Mouse (Mus musculus) ES-E14 (cell line): ENCODE data around the gene Galr3. TPM values are rescaled to one million over a fixed set of nuclear protein-coding genes. Genes with fewer than 3 reads are reported as not detected.

Experiments used
- DNase-seq: peaks from one replicate; pipeline ENCODE4 v3.0.0-alpha.2; 2013; ENCODE audit warnings: low read depth, low spot score
- H3K27ac ChIP-seq: 2 replicates; pipeline ENCODE4 v1.5.1; 2012; ENCODE audit warnings: low read depth, mild to moderate bottlenecking, low read length, moderate library complexity, mixed read lengths; ENCODE audit not compliant: poor library complexity, insufficient read depth, severe bottlenecking
- H3K36me3 ChIP-seq: 2 replicates; pipeline ENCODE4 v1.6.1; 2012; ENCODE audit warnings: mild to moderate bottlenecking, low read length, moderate library complexity, mixed read lengths; ENCODE audit not compliant: control insufficient read depth, poor library complexity, insufficient read depth, severe bottlenecking
- H3K4me1 ChIP-seq, 2 experiments: fragments of 150-350 bp in 1 of 2; sonication (generic) in 1 of 2; 2 replicates each; pipeline ENCODE4 v1.6.1; 2012; ENCODE audit warnings: low read length in 2 of 2, mild to moderate bottlenecking in 1 of 2, mixed read lengths in 1 of 2; ENCODE audit not compliant: control insufficient read depth in 2 of 2, insufficient read depth in 2 of 2, poor library complexity in 1 of 2
- H3K4me3 ChIP-seq, 2 experiments: fragments of 150-350 bp in 1 of 2; sonication (generic) in 1 of 2; 2 replicates each; pipeline ENCODE4 v1.5.1; 2012; ENCODE audit warnings: low read length in 2 of 2, low read depth in 1 of 2, mild to moderate bottlenecking in 1 of 2, mixed read lengths in 1 of 2; ENCODE audit not compliant: insufficient read depth in 1 of 2, poor library complexity in 1 of 2, severe bottlenecking in 1 of 2
- H3K9ac ChIP-seq: 2 replicates; pipeline ENCODE4 v1.6.1; 2012; ENCODE audit warnings: low read depth, mild to moderate bottlenecking, low read length, mixed read lengths; ENCODE audit not compliant: poor library complexity, insufficient read depth, severe bottlenecking
- H3K9me3 ChIP-seq: fragments of 150-350 bp; sonication (generic); 2 replicates; pipeline ENCODE4 v1.6.1; 2012; ENCODE audit warnings: low read depth, mild to moderate bottlenecking, low read length; ENCODE audit not compliant: control insufficient read depth, insufficient read depth
- CHD2 ChIP-seq: IDR thresholded peaks from 2 replicates; pipeline ENCODE4 v1.6.1; 2014; ENCODE audit warnings: mild to moderate bottlenecking, low read depth, low read length, inconsistent platforms
- HCFC1 ChIP-seq: IDR thresholded peaks from 2 replicates; pipeline ENCODE4 v1.6.1; 2012; ENCODE audit warnings: low read length, inconsistent platforms, borderline replicate concordance; ENCODE audit not compliant: insufficient read depth
- MAFK ChIP-seq: IDR thresholded peaks from 2 replicates; pipeline ENCODE4 v1.6.1; 2014; ENCODE audit warnings: mild to moderate bottlenecking, low read depth, low read length, inconsistent platforms; ENCODE audit not compliant: insufficient read depth
- ZC3H11A ChIP-seq: IDR thresholded peaks from 2 replicates; pipeline ENCODE4 v1.6.1; 2012; ENCODE audit warnings: low read depth, mild to moderate bottlenecking, inconsistent platforms, low read length, borderline replicate concordance
- ZNF384 ChIP-seq: IDR thresholded peaks from 2 replicates; pipeline ENCODE4 v1.6.1; 2012; ENCODE audit warnings: low read depth, low read length, inconsistent platforms
- in situ Hi-C, 2 experiments: fragments of 600-800 bp; cut with MboI; formaldehyde crosslinking; loops; one replicate each; pipeline ENCODE4 v1.15.1; 2025; ENCODE audit warnings: low sequenced_read_pairs in 2 of 2, inconsistent platforms in 1 of 2; ENCODE audit not compliant: unreplicated experiment in 2 of 2
- total RNA-seq: library from RNA; depleted of rRNA; stranded (reverse); fragments of 300-350 nt; gene quantifications from 2 replicates; pipeline ENCODE4 v1.2.3, GENCODE M21; 2012

Galr3 gene
- total RNA-seq, 1 experiment, result not detected

DNA sequence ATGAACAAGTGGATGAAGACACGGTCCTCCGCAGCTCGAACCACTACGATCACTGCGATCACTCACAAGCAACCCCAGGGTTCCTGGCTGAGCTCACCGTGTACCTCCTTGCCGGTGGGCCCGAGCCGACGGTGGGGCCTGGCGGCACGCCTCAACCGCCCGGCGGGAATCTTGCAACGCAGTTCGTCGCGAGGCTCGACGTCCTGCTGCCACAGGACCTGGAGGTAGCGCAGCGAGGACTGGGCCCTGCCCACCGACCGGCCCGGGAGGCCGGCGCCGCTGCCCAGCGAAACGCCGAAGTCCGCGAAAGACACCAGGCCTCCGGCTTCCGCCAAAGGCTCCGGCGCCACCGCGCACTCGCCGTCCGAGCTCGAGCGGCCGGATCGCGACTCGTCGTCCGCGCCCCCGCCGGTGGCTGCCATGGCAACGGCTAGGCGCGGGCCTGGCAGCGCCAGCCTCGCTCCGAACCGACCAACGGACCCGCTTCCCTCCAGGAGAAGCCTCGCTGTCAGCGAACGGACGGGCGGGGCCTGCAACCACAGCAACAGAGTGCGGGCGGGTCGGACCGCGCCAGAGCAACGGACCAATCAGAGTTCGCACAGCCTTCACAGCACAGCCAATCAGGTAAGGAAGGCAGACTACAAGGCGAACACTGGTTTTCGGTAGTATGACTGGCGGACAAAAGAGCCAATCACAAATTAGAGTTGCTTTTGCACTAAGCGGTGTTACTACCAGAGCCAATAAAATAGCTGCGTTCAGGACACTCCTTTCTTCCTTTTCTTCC lies 20.9 kb downstream of the Galr3 start, which contains the start of gene Ankrd54:
Gene Ankrd54 (minus strand): TSS at position 518 of the 784 bp plus-strand sequence.
- Histone ChIP-seq H3K27ac (no peak within 1 kb of the TSS), H3K9me3 (no peaks in the 10 kb centered on the region), H3K9ac (peak within 1 kb of the TSS; percentile 88), H3K4me3 (peak within 1 kb of the TSS; percentile 72 to 95), H3K36me3 (peaks cover 3% of the 10 kb centered on the region; the same call in 1 of the 2 replicates), H3K4me1 (peaks cover 4 to 17% of the 10 kb centered on the region in 2 experiments; a peak in 3 of 4 replicates)
- TF ChIP-seq ZC3H11A (no peak), MAFK (no peak), CHD2 (peak; percentile 98), HCFC1 (peak; percentile 40; the same call in 1 of the 2 replicates)
- in situ Hi-C loops, result no loop called here
- DNase-seq, result peak; percentile 99

DNA sequence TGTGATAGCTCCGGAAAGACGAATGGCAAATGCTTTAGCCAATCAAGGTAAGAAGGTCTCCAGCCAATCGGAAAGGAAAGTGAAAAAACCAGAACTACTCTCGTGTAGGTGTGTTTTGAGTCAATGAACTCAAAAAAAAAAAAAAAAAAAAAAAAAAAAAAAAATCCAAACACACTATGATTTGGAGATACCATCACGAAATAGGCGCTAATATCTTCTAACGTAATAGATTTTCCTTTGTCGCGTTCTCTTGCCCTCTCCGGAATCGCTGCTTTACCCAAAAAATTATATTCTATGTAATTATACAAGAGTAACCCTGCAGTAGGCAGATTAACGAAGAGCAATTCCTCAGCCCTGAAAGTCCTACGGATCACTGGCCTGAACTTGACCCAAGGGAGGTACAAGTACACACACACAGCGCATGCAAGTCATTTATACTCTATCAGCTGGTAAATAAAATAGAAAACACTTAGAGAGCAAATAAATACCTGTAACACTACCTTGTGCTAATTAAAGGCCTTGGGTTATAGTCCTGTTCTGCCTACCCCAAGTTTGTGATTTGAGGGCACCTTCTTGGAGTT lies 21.6 kb downstream of the Galr3 start:
- no peak for DNase-seq
- peak; percentile 98 for TF ChIP-seq ZNF384
- no peak for TF ChIP-seq MAFK
- TF ChIP-seq HCFC1, result no peak
- TF ChIP-seq ZC3H11A, result no peak
- Histone ChIP-seq H3K36me3 (peaks cover 3% of the 10 kb centered on the region; the same call in 1 of the 2 replicates), H3K9ac (peak overlapping the region; percentile 61; the same call in 1 of the 2 replicates), H3K4me1 (peaks cover 4 to 17% of the 10 kb centered on the region in 2 experiments; a peak in 3 of 4 replicates), H3K4me3 (peak overlapping the region; percentile 17 to 66; a peak in 3 of 4 replicates), H3K9me3 (no peaks in the 10 kb centered on the region), H3K27ac (no peak overlapping the region)
- in situ Hi-C loops, result no loop called here

DNA sequence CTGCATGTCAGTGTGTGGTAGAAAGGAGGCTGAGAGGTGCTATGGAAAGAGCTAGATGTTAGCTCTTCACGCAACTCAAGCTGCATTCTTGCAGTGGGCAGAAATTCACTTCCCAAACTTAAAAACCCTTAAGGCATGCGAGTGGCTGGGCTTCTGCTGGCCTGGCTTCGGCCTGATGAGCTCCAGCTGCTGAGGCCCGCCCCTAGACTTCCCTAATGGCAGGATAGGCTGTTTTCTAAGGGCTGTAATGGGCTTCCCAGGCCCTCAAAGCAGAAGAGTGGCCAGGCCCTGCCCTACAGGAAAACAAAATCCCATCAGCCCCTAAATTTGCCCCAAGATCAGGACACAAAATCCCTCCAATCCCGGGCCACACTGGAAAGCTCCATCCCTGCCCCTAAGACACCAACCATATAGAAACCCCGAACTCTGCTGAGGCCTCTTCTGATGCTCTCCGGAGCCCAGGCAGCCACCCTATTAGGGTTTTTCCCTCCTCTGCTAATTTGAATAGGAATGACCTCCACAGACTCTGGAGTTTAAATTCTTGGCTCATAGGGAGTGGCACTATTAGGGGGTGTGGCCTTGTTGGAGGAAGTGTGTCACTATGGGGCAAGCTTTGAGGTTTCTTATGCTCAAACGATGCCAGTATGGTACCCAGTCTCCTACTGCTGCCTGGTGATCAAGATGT lies 23.5 kb downstream of the Galr3 start:
- DNase-seq, result no peak
- TF ChIP-seq ZNF384 (no peak), MAFK (no peak), ZC3H11A (no peak), CHD2 (no peak), HCFC1 (no peak)
- Histone ChIP-seq H3K9ac (no peak overlapping the region), H3K27ac (no peak overlapping the region), H3K9me3 (no peaks in the 10 kb centered on the region), H3K4me1 (peaks cover 4 to 17% of the 10 kb centered on the region in 2 experiments; a peak in 3 of 4 replicates), H3K36me3 (no peaks in the 10 kb centered on the region), H3K4me3 (no peak overlapping the region)
- in situ Hi-C loops, result no loop called here

DNA sequence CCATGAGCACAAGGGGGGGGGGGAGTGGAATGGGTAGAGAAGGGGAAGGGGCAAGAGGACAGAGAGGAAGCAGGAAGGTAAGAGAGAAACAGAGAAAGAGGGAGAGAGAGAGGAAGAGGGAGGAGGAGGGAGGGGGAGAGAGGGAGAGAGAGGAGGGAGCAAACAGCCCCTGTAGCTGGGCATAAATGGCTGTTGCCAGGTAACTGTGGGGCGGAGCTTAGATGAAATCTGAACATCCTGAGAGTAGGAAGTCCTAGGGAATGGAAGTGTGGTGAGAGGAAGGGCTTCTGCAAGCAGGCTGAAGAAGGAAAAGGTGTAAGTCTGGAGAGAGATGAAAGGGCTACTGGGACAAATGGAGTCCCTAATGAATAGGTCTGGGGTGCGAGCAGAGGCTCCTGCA lies 24.6 kb downstream of the Galr3 start:
- H3K27ac ChIP-seq, result no peak overlapping the region
- no peaks in the 10 kb centered on the region for H3K36me3 ChIP-seq
- TF ChIP-seq MAFK (no peak), HCFC1 (no peak), ZC3H11A (no peak), CHD2 (no peak), ZNF384 (no peak)
- H3K9ac ChIP-seq, result no peak overlapping the region
- peaks cover 4 to 17% of the 10 kb centered on the region in 2 experiments; a peak in 3 of 4 replicates for H3K4me1 ChIP-seq
- in situ Hi-C loops, result no loop called here
- DNase-seq, result no peak
- no peaks in the 10 kb centered on the region for H3K9me3 ChIP-seq
- no peak overlapping the region for H3K4me3 ChIP-seq
